Mouse (Mus musculus) lung, postnatal 0 days (tissue): ENCODE results near the gene Nfic. TPM values are rescaled to one million over a fixed set of nuclear protein-coding genes. Genes with fewer than 3 reads are reported as not detected.
A peak's percentile ranks its signal among the peaks of the same experiment; 100 is the strongest.

ENCODE experiments used
- ATAC-seq: fragments of 200-750 bp; cut with Nextera tagmentation; 2 replicates; pipeline ENCODE4 v1.8.0; 2017; ENCODE audit warnings: moderate library complexity
- DNase-seq: peaks from one replicate; pipeline ENCODE4 v3.0.0-alpha.2; 2016; ENCODE audit warnings: low spot score
- H3K27ac ChIP-seq: fragments of 300-500 bp; sonication (generic); 2 replicates; pipeline ENCODE4 v1.5.1; 2014; ENCODE audit warnings: antibody characterized with exemption, mild to moderate bottlenecking, low read length, mixed read lengths
- H3K27me3 ChIP-seq: fragments of 300-500 bp; sonication (generic); replicated peaks from 2 replicates; pipeline ENCODE4 v1.6.1; 2014; ENCODE audit warnings: low read length, mixed read lengths; ENCODE audit not compliant: insufficient read depth
- H3K36me3 ChIP-seq: fragments of 300-500 bp; sonication (generic); 2 replicates; pipeline ENCODE4 v1.6.1; 2014; ENCODE audit warnings: low read length, mixed read lengths; ENCODE audit not compliant: insufficient read depth
- H3K4me1 ChIP-seq: fragments of 300-500 bp; sonication (generic); 2 replicates; pipeline ENCODE4 v1.6.1; 2014; ENCODE audit warnings: antibody characterized with exemption, low read depth, low read length, mixed read lengths; ENCODE audit not compliant: insufficient read depth
- H3K4me2 ChIP-seq: fragments of 300-500 bp; sonication (generic); replicated peaks from 2 replicates; pipeline ENCODE4 v1.6.1; 2014; ENCODE audit warnings: low read depth, mild to moderate bottlenecking, low read length, moderate library complexity, mixed read lengths
- H3K4me3 ChIP-seq: fragments of 300-500 bp; sonication (generic); 2 replicates; pipeline ENCODE4 v1.5.1; 2014; ENCODE audit warnings: low read depth, low read length
- H3K9ac ChIP-seq: fragments of 300-500 bp; sonication (generic); replicated peaks from 2 replicates; pipeline ENCODE4 v1.6.1; 2014; ENCODE audit warnings: low read depth, mild to moderate bottlenecking
- H3K9me3 ChIP-seq: fragments of 300-500 bp; sonication (generic); 2 replicates; pipeline ENCODE4 v1.6.1; 2016; ENCODE audit warnings: low read length, mixed read lengths
- CTCF ChIP-seq: IDR thresholded peaks from 2 replicates; pipeline ENCODE4 v1.5.1; 2016; ENCODE audit warnings: antibody characterized with exemption, mild to moderate bottlenecking
- EP300 ChIP-seq: IDR thresholded peaks from 2 replicates; pipeline ENCODE4 v1.6.1; 2016; ENCODE audit warnings: antibody characterized with exemption, mild to moderate bottlenecking, control low read depth
- WGBS: fragments of 180-500 bp; shearing (Covaris S2); extraction: QIAGEN DNeasy Blood & Tissue Kit; methylation state at CpG from one replicate; pipeline ENCODE4 v1.1.7; 2014; 5-methylcytosine and 5-hydroxymethylcytosine counted together
- polyA plus RNA-seq: library from polyadenylated mRNA; unstranded; fragments of >200 nt; fragmentation: Nextera tagmentation; extraction: Ambion mirVana; gene quantifications from 2 replicates; pipeline ENCODE4 v1.2.1, GENCODE M21; 2015

Nfic gene
- polyA plus RNA-seq, 1 experiment from 2014 or later, result 73.6 TPM

GRCm38 (mm10) chr10:81435436-81435835 lies 20.0 kb downstream of the Nfic start:
- H3K27ac ChIP-seq, result no peak overlapping the region
- no peaks in the 10 kb centered on the region for H3K36me3 ChIP-seq
- no peak overlapping the region for H3K4me2 ChIP-seq
- DNase-seq (peak; percentile 56), ATAC-seq (no peak)
- 46% methylated on average over 3 of the region's 3 CpGs for WGBS
- no peaks in the 10 kb centered on the region for H3K9me3 ChIP-seq
- no peak overlapping the region for H3K9ac ChIP-seq
- no peaks in the 10 kb centered on the region for H3K27me3 ChIP-seq
- H3K4me3 ChIP-seq, result no peak overlapping the region
- H3K4me1 ChIP-seq, result peaks cover 16% of the 10 kb centered on the region
- TF ChIP-seq EP300 (no peak), CTCF (no peak)

DNA sequence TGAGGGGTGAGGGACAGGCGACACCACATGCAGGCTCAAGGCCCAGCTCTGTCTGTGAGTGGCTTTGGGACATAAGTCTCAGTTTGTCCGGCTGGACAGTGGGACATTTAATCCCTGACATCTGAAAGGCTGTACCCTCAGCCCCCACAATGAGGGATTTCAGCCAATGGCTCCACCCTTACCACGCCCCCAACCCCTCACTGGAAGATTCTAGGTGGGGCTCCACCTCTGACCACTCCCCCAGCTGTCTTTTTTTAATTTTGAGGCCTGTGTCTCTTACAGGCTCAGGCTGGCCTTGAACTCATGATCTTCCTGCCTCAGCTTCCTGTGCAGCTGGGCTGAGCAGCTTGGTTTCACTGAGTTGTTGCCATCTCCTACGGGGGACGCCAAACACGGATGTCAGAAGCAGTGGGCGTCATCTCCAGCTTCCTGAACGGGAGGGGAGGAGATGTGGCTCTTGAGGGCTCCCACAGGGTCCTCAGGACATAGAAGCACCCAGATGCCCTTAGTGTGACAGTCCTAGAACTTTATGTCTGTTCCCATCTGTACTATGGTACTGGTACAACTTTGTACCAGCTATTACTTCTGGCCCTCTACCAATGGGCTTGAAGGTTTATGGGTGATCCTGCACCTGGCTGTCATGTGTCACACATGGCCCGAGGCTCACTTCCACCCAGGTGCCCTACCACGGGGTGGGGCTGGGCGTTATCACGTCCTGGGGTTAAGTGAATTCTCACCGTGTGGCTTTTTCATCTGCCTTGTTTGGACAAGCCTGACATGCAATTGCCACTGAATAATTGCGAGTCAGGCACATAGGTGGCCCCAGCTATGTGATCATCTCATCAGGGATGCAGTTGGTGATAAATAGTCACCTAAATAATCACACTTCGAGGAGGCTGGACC lies 20.8 kb downstream of the Nfic start:
- TF ChIP-seq EP300 (no peak), CTCF (no peak)
- H3K27ac ChIP-seq, result peak overlapping the region; percentile 34; the same call in 1 of the 2 replicates
- peaks cover 16% of the 10 kb centered on the region for H3K4me1 ChIP-seq
- WGBS, result 47% methylated on average over 15 of the region's 15 CpGs
- no peak overlapping the region for H3K4me2 ChIP-seq
- no peak overlapping the region for H3K4me3 ChIP-seq
- ATAC-seq (no peak), DNase-seq (no peak)
- H3K9me3 ChIP-seq, result no peaks in the 10 kb centered on the region
- H3K27me3 ChIP-seq, result no peaks in the 10 kb centered on the region
- H3K9ac ChIP-seq, result no peak overlapping the region
- no peaks in the 10 kb centered on the region for H3K36me3 ChIP-seq

DNA sequence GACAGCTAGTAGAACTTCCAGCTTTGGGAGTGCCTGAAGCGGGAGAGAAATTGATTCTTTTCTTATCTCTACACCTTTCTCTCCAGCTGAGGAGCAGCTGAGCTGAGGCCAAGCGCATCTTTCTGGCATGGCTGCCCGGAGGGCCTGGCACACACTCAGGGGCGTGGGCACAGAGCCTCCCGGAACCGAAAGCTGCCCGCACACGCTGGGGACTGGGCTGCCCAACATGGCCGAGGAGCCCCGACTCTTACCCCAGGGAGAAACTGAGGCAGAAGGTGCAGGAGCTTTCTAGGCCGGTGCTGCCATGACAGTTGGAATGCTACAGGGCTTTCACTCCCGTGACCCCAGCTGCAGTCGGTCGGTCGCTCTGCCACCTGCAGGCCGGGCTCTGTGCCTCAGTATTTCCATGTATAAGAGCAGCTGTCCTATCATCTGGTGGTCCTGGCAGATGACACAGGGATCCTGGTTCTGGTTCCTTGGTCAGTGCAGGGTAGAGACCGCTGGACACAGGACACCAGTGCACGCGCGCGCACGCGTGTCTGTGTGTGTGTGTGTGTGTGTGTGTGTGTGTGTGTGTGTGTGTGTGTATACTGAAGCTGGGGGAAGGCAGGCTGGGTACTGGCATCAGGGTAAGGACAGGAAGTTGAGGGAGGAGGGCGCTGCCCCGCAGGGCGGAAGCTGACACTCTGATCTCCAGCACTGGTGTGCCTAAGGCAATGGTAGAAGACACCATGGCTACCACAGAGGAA lies 21.7 kb downstream of the Nfic start:
- DNase-seq, result peak; percentile 53
- Histone ChIP-seq H3K36me3 (no peaks in the 10 kb centered on the region), H3K9me3 (no peaks in the 10 kb centered on the region), H3K4me3 (no peak overlapping the region), H3K4me1 (peaks cover 16% of the 10 kb centered on the region), H3K4me2 (no peak overlapping the region), H3K27ac (peak overlapping the region; percentile 34; the same call in 1 of the 2 replicates), H3K27me3 (no peaks in the 10 kb centered on the region), H3K9ac (no peak overlapping the region)
- TF ChIP-seq CTCF, result peak; percentile 40
- TF ChIP-seq EP300, result no peak
- ATAC-seq, result no peak
- WGBS, result 68% methylated on average over 24 of the region's 26 CpGs

- H3K9ac ChIP-seq, result no peak overlapping the region
- no peak overlapping the region for H3K4me3 ChIP-seq
- 3% methylated on average over 17 of the region's 17 CpGs for WGBS
- H3K9me3 ChIP-seq, result no peaks in the 10 kb centered on the region
- H3K4me2 ChIP-seq, result peak overlapping the region; percentile 52
- H3K27me3 ChIP-seq, result no peaks in the 10 kb centered on the region
- H3K4me1 ChIP-seq, result peaks cover 16% of the 10 kb centered on the region
- DNase-seq (peak; percentile 99), ATAC-seq (peak; percentile 85)
- H3K36me3 ChIP-seq, result no peaks in the 10 kb centered on the region
- 0 out of 2 replicates have a peak overlapping the region, but pooled peaks have one; percentile 48 for H3K27ac ChIP-seq
- TF ChIP-seq EP300 (peak; percentile 89), CTCF (no peak)
Observed at GRCm38 (mm10) chr10:81432868-81433262, 22.6 kb downstream of the Nfic start.

DNA sequence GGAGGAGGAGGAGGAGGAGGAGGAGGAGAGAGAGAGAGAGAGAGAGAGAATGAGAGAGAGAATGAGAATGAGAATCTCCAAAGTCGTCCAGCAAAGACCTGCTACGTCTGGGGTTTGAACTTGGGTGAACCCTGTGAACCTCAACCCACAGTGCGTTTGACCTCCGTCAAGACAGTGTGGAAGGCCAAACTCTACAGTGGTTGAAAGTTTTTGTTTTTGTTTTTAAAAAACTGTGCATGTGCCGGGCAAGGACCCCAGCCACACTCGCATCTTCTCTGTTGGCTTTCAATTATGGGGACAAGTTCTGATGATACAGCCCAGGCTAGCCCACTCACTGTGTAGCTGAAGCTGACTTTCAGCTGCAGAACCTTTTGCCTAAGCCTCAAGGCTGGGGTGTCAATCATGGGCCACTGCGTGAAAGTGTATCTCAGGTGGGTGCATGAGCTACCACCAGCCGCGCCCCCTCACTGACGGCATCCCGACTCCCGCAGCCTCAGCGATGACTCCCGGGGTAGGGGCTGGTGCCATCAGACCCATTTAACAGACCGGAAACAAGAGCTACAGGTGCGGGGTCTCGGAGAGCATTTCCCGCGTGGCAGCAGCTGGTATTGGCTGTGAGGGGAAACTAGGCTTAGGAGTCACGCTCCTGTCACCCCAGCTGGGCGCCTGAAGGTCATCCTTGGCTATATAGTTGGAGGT lies 23.1 kb downstream of the Nfic start:
- Histone ChIP-seq H3K4me1 (peaks cover 17% of the 10 kb centered on the region), H3K4me3 (no peak overlapping the region)

More for the DNA sequence above, 23.1 kb downstream of the Nfic start:
- H3K27ac ChIP-seq, result no peak overlapping the region
- no peaks in the 10 kb centered on the region for H3K36me3 ChIP-seq
- no peak overlapping the region for H3K9ac ChIP-seq
- H3K27me3 ChIP-seq, result no peaks in the 10 kb centered on the region
- DNase-seq (no peak), ATAC-seq (no peak)
- TF ChIP-seq CTCF, result no peak
- no peak for TF ChIP-seq EP300
- WGBS, result 60% methylated on average over 21 of the region's 21 CpGs
- no peaks in the 10 kb centered on the region for H3K9me3 ChIP-seq
- H3K4me2 ChIP-seq, result peak overlapping the region; percentile 36
